Mouse (Mus musculus): ENCODE results near the gene Man1c1.

Gene Man1c1

GRCm38 (mm10) chr4:134526220-134526619, 177.9 kb downstream of the Man1c1 start:
- no peak for DNase-seq (ENCODE audit: extremely low read depth, insufficient read length, low spot score)

GRCm38 (mm10) chr4:134525806-134526205, 178.3 kb downstream of the Man1c1 start:
- DNase-seq (ENCODE audit: extremely low read depth, insufficient read length, low spot score): no peak

- DNase-seq (ENCODE audit: extremely low read depth, insufficient read length, low spot score): no peak
These were observed 180.6 kb downstream of the Man1c1 start for GRCm38 (mm10) chr4:134523447-134523846.

DNA sequence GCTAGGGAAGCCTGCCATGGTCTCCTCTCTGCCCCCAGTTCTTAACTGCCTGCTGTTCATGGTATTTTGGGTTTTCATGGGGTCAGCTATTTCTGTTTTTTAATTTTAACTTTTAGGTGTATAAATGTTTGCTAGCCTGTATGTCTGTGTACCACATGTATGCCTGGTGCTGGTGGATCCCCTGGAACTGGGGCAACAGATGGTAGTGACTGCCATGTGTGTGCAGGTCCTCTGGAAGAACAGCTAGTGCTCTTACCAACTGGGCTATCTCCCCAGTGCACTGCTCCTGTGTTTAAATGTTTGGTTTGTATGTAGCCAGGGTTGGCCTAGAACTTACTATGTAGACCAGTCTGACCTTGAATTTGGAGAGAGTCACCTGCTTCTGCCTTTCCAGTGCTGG, 184.8 kb downstream of the Man1c1 start:
- DNase-seq (ENCODE audit: extremely low read depth, insufficient read length, low spot score): no peak

- no peak for DNase-seq (ENCODE audit: extremely low read depth, insufficient read length, low spot score)
These were observed 185.5 kb downstream of the Man1c1 start for GRCm38 (mm10) chr4:134518541-134518940.

GRCm38 (mm10) chr4:134517719-134518118, 186.4 kb downstream of the Man1c1 start:
- no peak for DNase-seq (ENCODE audit: extremely low read depth, insufficient read length, low spot score)

DNA sequence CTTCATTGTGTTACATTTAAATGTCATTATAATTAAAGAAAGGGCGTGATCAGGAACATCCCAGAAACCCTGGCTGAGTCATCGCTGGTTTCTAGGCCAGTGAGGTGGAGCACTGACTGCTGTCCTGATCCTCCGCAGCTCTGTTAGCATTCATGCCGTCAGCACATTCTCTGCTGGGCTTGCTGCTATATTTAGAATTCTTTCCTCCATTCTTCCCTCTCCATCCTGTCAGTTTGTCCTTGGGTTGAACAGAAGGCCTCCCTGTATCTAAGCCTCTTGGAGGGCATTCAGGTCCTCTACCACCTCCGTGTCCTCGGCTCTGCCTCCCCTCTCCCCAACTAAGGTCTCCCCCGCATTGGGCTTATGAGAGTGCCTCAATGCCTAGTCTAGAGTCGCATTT, 187.1 kb downstream of the Man1c1 start:
- DNase-seq (ENCODE audit: extremely low read depth, insufficient read length, low spot score): no peak

DNA sequence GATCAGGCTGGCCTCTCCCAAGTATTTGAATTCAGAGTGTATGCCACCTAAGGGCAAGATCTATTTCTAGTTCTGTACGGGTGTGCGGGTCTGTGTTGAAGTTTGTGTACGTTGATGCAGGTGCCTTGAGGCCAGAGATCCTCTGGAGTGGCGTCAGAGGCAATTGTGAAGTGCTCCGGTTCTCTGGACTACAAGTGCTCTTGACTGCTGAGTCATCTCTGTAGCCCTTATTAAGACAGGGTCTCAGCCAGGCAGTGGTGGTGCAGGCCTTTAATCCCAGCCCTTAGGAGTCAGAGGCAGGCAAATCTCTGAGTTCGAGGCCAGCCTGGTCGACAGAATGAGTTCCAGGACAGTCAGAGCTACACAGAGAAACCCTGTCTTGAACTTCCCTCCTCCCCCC, 188.5 kb downstream of the Man1c1 start:
- no peak for DNase-seq (ENCODE audit: extremely low read depth, insufficient read length, low spot score)

GRCm38 (mm10) chr4:134514309-134514930, 189.7 kb downstream of the Man1c1 start:
- no peak for DNase-seq (ENCODE audit: extremely low read depth, insufficient read length, low spot score)

DNA sequence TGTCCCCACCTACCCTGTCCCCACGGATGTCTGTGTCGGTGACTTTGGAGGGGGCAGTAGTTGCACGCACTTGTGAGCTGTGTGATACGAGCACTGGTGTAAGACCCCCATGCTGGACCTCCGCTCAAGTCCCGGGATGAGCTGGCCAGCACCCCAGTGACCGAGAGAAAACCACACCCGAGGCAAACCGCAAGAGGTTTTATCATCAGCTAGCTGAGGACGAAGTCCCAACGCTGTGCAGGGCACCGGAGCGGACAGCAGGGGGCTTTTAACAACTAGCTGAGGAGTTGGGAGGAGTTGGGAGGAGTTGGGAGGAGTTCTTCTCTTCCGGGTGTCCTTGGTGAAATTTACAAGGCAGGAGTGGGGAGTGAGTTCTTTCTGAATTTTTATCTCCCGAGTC, 191.3 kb downstream of the Man1c1 start:
- no peak for DNase-seq (ENCODE audit: extremely low read depth, insufficient read length, low spot score)

GRCm38 (mm10) chr4:134511730-134512129, 192.4 kb downstream of the Man1c1 start:
- DNase-seq (ENCODE audit: extremely low read depth, insufficient read length, low spot score): no peak

Data from 3134 (cell line).